ENCODE assay signal across 8 mouse cellular contexts in the genomic region with DNA sequence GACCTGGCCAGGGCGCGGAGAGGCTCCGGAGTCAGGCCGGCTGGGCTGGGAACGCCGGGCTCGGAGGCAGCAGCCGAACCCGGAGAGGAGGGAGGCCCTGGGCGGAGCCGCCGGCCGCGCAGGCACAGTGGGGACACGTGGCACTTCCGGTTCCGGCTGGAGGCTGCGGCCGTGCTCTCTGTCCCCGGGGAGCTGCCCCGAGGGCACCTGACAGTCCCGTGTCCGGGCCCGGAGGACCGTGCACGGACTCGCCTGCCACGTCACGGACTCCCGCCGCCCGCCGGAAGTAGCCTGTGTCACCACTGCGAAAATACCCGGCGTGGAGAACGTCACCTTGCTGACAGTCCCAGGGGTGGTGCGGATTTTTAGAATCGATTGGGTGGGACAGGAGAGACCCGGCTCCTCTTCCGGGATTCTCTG. TPM values are rescaled to one million over a fixed set of nuclear protein-coding genes. Genes with fewer than 3 reads are reported as not detected.
A peak's percentile ranks its signal among the peaks of the same experiment; 100 is the strongest.
DNase-seq lines count a peak whose midpoint lies in the region; ATAC-seq and TF ChIP-seq lines count a peak whose summit lies in the region.

No protein-coding gene starts in this region.

- no peaks in the 10 kb centered on the region for H3K9me3 ChIP-seq in MEL (replicated peaks; ENCODE audit: insufficient read depth, low read length)
- H3K9me3 ChIP-seq in forebrain, embryonic 16.5 days (ENCODE audit: control insufficient read depth, low read length): no peaks in the 10 kb centered on the region
- H3K9me3 ChIP-seq in neural tube, embryonic 15.5 days (replicated peaks): no peaks in the 10 kb centered on the region

- under 1% methylated on average over 40 of the region's 41 CpGs for WGBS in forebrain, embryonic 16.5 days
- under 1% methylated on average over 41 of the region's 41 CpGs for WGBS in lung, adult 2 months
- under 1% methylated on average over 40 of the region's 41 CpGs for WGBS in neural tube, embryonic 15.5 days

- H3K4me1 ChIP-seq in MEL (ENCODE audit: control insufficient read depth in 1 of 2, insufficient read depth in 2 of 2, low read length in 2 of 2): peaks cover 20% of the 10 kb centered on the region in 2 experiments
- H3K4me1 ChIP-seq in forebrain, embryonic 16.5 days (replicated peaks; ENCODE audit: control insufficient read depth, insufficient read depth, low read length): peaks cover 16% of the 10 kb centered on the region
- peaks cover 16% of the 10 kb centered on the region for H3K4me1 ChIP-seq in lung, adult 2 months (ENCODE audit: control insufficient read depth, insufficient read depth, low read length)
- H3K4me1 ChIP-seq in neural tube, embryonic 15.5 days: peaks cover 30% of the 10 kb centered on the region

- TF ChIP-seq POLR2A in MEL (IDR thresholded peaks at IDR 0.05; ENCODE audit: control insufficient read depth in 1 of 2, insufficient read depth in 1 of 2, low read depth in 1 of 2, low read length in 2 of 2, poor library complexity in 1 of 2): peak; percentile 95 to 98
- TF ChIP-seq POLR2A in lung, adult 2 months (IDR thresholded peaks at IDR 0.05; ENCODE audit: borderline replicate concordance, extremely low read depth, low read depth, low read length): peak; percentile 74

- H3K79me2 ChIP-seq in MEL (ENCODE audit: control insufficient read depth, insufficient read depth, low read length, poor library complexity): peaks cover 28% of the 10 kb centered on the region

- no peaks in the 10 kb centered on the region for H3K27me3 ChIP-seq in MEL (ENCODE audit: control insufficient read depth in 1 of 2, insufficient read depth in 2 of 2, low read length in 2 of 2)
- H3K27me3 ChIP-seq in forebrain, embryonic 16.5 days (replicated peaks; ENCODE audit: control insufficient read depth, insufficient read depth, low read length): peaks cover 3% of the 10 kb centered on the region; the same call in 1 of the 2 replicates
- H3K27me3 ChIP-seq in neural tube, embryonic 15.5 days (replicated peaks): 0 out of 2 replicates have a peak, but pooled peaks cover 8% of the 10 kb centered on the region

- peak overlapping the region; percentile 92 for H3K9ac ChIP-seq in MEL (ENCODE audit: control insufficient read depth, low read depth, low read length, poor library complexity, severe bottlenecking)
- H3K9ac ChIP-seq in forebrain, embryonic 16.5 days (replicated peaks; ENCODE audit: low read depth, low read length): peak overlapping the region; percentile 91
- H3K9ac ChIP-seq in neural tube, embryonic 15.5 days (replicated peaks): peak overlapping the region; percentile 91

- no peak for TF ChIP-seq RAD21 in MEL (IDR thresholded peaks at IDR 0.05; ENCODE audit: low read depth, low read length)

- DNase-seq in MEL (ENCODE audit: low read depth, low spot score): peak; percentile 95
- peak; percentile 93 to 94 for DNase-seq in cerebellum, adult 18-20 months
- DNase-seq in heart, postnatal 36 days: peak; percentile 93 to 95
- peak; percentile 89 to 91 for DNase-seq in layer of hippocampus, adult 2 months (ENCODE audit: low spot score in 2 of 2)
- DNase-seq in lung, adult 2 months: peak; percentile 93
- DNase-seq in testis, postnatal 10 days (ENCODE audit: low spot score): peak; percentile 92

- peak in 1 of 2 experiments; percentile 36; a peak in 2 of 4 replicates for TF ChIP-seq EP300 in MEL (IDR thresholded peaks at IDR 0.05; ENCODE audit: low read depth in 1 of 2, low read length in 2 of 2)

- H3K4me2 ChIP-seq in forebrain, embryonic 16.5 days (ENCODE audit: low read length): peak overlapping the region; percentile 92
- H3K4me2 ChIP-seq in neural tube, embryonic 15.5 days: peak overlapping the region; percentile 75

- intact Hi-C loops in heart, postnatal 36 days (cut with DNase I): no loop called here

- no peak for TF ChIP-seq CTCF in MEL (IDR thresholded peaks at IDR 0.05 in 2 of 3, conservative IDR thresholded peaks at IDR 0.05 in 1 of 3; ENCODE audit: control insufficient read depth in 1 of 3, insufficient read depth in 1 of 3, low read depth in 2 of 3, low read length in 3 of 3, poor library complexity in 1 of 3, severe bottlenecking in 1 of 3)
- TF ChIP-seq CTCF in layer of hippocampus, adult 2 months (conservative IDR thresholded peaks at IDR 0.05): no peak
- no peak for TF ChIP-seq CTCF in lung, adult 2 months (IDR thresholded peaks at IDR 0.05; ENCODE audit: insufficient read depth, low read length)

- peak; percentile 99 for ATAC-seq in forebrain, embryonic 16.5 days
- ATAC-seq in neural tube, embryonic 15.5 days (ENCODE audit: low FRiP score): peak; percentile 97

- H3K36me3 ChIP-seq in MEL (ENCODE audit: control insufficient read depth in 1 of 2, insufficient read depth in 2 of 2, low read length in 2 of 2): peaks cover 0 to 28% of the 10 kb centered on the region in 2 experiments; a peak in 3 of 4 replicates
- no peaks in the 10 kb centered on the region for H3K36me3 ChIP-seq in forebrain, embryonic 16.5 days (ENCODE audit: control insufficient read depth, insufficient read depth)
- H3K36me3 ChIP-seq in neural tube, embryonic 15.5 days: no peaks in the 10 kb centered on the region

- peak overlapping the region; percentile 75 for H3K27ac ChIP-seq in MEL (ENCODE audit: control insufficient read depth, low read depth, low read length)
- peak overlapping the region; percentile 43 for H3K27ac ChIP-seq in forebrain, embryonic 16.5 days (ENCODE audit: low read length)
- H3K27ac ChIP-seq in layer of hippocampus, adult 2 months: peak overlapping the region; percentile 88
- peak overlapping the region; percentile 81 for H3K27ac ChIP-seq in neural tube, embryonic 15.5 days (replicated peaks)

- H3K4me3 ChIP-seq in MEL (ENCODE audit: control insufficient read depth in 1 of 2, insufficient read depth in 1 of 2, low read depth in 2 of 2, low read length in 2 of 2): peak overlapping the region; percentile 87 to 91
- H3K4me3 ChIP-seq in forebrain, embryonic 16.5 days (replicated peaks; ENCODE audit: low read length): peak overlapping the region; percentile 94
- H3K4me3 ChIP-seq in layer of hippocampus, adult 2 months: peak overlapping the region; percentile 74
- peak overlapping the region; percentile 86 for H3K4me3 ChIP-seq in lung, adult 2 months (replicated peaks; ENCODE audit: extremely low read depth, low read depth, low read length)
- peak overlapping the region; percentile 76 for H3K4me3 ChIP-seq in neural tube, embryonic 15.5 days (replicated peaks)

TF ChIP-seq in MEL, 35 proteins besides CTCF, POLR2A, EP300 and RAD21 (continues in another document):
- TF ChIP-seq POLR2AphosphoS2 (IDR thresholded peaks at IDR 0.05; ENCODE audit: low read length) (peak; percentile 93), MAZ (IDR thresholded peaks at IDR 0.05; ENCODE audit: low read depth, low read length) (no peak; the same call in 1 of the 2 replicates), HCFC1 (IDR thresholded peaks at IDR 0.05; ENCODE audit: low read depth, low read length) (peak; percentile 88), GABPA (IDR thresholded peaks at IDR 0.05; ENCODE audit: low read depth, low read length) (peak; percentile 48; the same call in 1 of the 2 replicates), MYB (IDR thresholded peaks at IDR 0.05; ENCODE audit: low read depth, low read length) (0 out of 2 replicates have a peak, but pooled peaks have one; percentile 21), USF1 (IDR thresholded peaks at IDR 0.05; ENCODE audit: low read depth, low read length) (peak; percentile 92), ETS1 (IDR thresholded peaks at IDR 0.05; ENCODE audit: low read depth, low read length) (peak; percentile 56), MAX (IDR thresholded peaks at IDR 0.05; ENCODE audit: low read length) (peak; percentile 94), JUND (IDR thresholded peaks at IDR 0.05; ENCODE audit: low read depth, low read length) (no peak), ZC3H11A (IDR thresholded peaks at IDR 0.05; ENCODE audit: low read depth, low read length) (peak; percentile 6; the same call in 1 of the 2 replicates), TAL1 (IDR thresholded peaks at IDR 0.05; ENCODE audit: low read length) (no peak), UBTF (IDR thresholded peaks at IDR 0.05; ENCODE audit: borderline replicate concordance, insufficient read depth, low read depth, low read length) (peak; percentile 96), MAFK (IDR thresholded peaks at IDR 0.05; ENCODE audit: borderline replicate concordance, low read depth, low read length) (no peak), SIN3A (IDR thresholded peaks at IDR 0.05; ENCODE audit: low read length) (peak; percentile 95), RCOR1 (IDR thresholded peaks at IDR 0.05; ENCODE audit: low read depth, low read length) (no peak), USF2 (IDR thresholded peaks at IDR 0.05; ENCODE audit: borderline replicate concordance in 1 of 2, insufficient read depth in 1 of 2, low read depth in 1 of 2, low read length in 2 of 2) (peak in 1 of 2 experiments; percentile 44; a peak in 1 of 4 replicates), KAT2A (conservative IDR thresholded peaks at IDR 0.05; ENCODE audit: low read depth, low read length) (peak; percentile 61), ZNF384 (IDR thresholded peaks at IDR 0.05; ENCODE audit: low read depth, low read length) (no peak), POLR2AphosphoS5 (IDR thresholded peaks at IDR 0.05; ENCODE audit: borderline replicate concordance, low read depth, low read length) (no peak), TCF12 (IDR thresholded peaks at IDR 0.05; ENCODE audit: low read depth, low read length) (peak; percentile 80)

RNA-seq across cellular contexts. Expression of a gene that starts 7.1 kb away (rescaled TPM):
- total RNA-seq in MEL (2012; rRNA removed): 5.3 TPM in 2 replicates
- polyA plus RNA-seq in MEL (2012; ENCODE audit: insufficient read depth in 1 of 2, insufficient read length in 2 of 2, low read depth in 1 of 2, low replicate concordance in 2 of 2, missing spikeins in 1 of 2): 10 to 100 TPM; 14.1 to 38.2 TPM
- polyA plus RNA-seq in forebrain, embryonic 16.5 days (2015; fragmentation: Nextera tagmentation; extraction: Ambion mirVana): 11.8 and 14.6 TPM in 2 replicates
- 10 to 100 TPM; 16.4 to 16.7 TPM for total RNA-seq in heart, postnatal 36 days (2021)
- total RNA-seq in layer of hippocampus, adult 2 months (2021): 10 to 100 TPM; 17.6 to 21.6 TPM
- 11.9 and 12.9 TPM in 2 replicates for polyA plus RNA-seq in lung, adult 2 months (2012; rRNA removed)
- polyA plus RNA-seq in neural tube, embryonic 15.5 days (2015; fragmentation: Nextera tagmentation; extraction: Ambion mirVana): 14.7 and 16.0 TPM in 2 replicates

RNA-seq across cellular contexts. Expression of a gene that starts 7.1 kb away (rescaled TPM):
- 99.0 and 104 TPM in 2 replicates for total RNA-seq in MEL (2012; rRNA removed)
- 100 to 1,000 TPM in 1 of 2 experiments, not detected in 1; 124 TPM for polyA plus RNA-seq in MEL (2012; ENCODE audit: insufficient read depth in 1 of 2, insufficient read length in 2 of 2, low read depth in 1 of 2, low replicate concordance in 2 of 2, missing spikeins in 1 of 2)
- polyA plus RNA-seq in forebrain, embryonic 16.5 days (2015; fragmentation: Nextera tagmentation; extraction: Ambion mirVana): 158 and 160 TPM in 2 replicates
- total RNA-seq in heart, postnatal 36 days (2021): 100 to 1,000 TPM; 127 to 135 TPM
- total RNA-seq in layer of hippocampus, adult 2 months (2021): 10 to 100 TPM; 71.7 to 72.0 TPM
- polyA plus RNA-seq in lung, adult 2 months (2012; rRNA removed): 13.1 and 24.9 TPM in 2 replicates
- 207 and 237 TPM in 2 replicates for polyA plus RNA-seq in neural tube, embryonic 15.5 days (2015; fragmentation: Nextera tagmentation; extraction: Ambion mirVana)

Comparison
In these comparisons a context has a peak if more than half of its experiments do, and no peak if none do; other contexts are left out.
1. Peak in every context shown above with its lines: DNase-seq, ATAC-seq, H3K4me3 ChIP-seq and H3K27ac ChIP-seq.